Mouse (Mus musculus) 416B (cell line): ENCODE data around the gene Gpr132.

Source experiments
- DNase-seq: peaks from one replicate; pipeline ENCODE4 v3.0.0; 2011; ENCODE audit warnings: low read depth

The Gpr132 gene

DNA sequence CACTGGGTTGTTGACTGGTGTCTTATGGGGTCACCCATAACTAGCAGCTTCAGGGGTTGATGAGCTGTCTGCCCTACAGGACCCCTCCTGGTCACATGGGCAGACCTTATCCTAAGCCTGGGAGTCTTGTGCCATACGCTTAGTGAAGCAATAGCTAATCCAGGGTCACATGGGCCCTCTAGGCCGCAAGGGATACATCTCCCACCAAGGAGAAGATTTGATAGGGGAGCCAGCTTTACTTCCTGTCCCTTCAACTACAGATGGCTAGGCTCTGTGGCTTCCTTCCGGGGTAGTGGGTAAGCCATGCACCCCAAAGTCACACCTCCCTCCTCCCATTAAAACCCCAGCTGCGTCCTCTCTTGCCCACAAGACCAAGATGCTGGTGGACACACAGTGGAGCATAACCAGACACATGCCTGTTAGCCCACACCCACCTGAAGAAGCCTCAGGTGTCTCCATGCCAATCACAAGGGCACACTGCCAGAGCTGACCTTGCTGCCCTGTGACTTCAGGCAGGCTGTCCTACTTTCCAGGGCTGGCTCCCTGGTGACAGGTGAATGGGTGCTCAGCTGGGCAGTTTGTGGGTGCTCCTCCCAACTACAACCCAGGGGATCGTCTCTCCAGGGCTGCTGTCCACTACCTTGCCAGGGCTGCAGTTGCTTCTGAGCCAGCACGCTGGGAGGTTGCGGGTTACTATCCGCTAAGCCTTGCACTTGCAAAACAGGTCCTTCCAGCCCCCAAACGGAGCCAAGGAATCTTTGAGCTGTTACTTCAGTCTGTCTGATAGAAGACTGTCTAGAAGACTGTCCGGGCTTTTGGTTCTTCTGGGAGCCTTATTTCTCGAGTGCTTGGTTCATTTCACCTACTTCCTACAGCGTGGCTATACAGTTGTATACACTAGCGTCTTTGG lies at the start of gene Gpr132:
Gene Gpr132 (minus strand): TSS at position 51 of the 910 bp plus-strand sequence.
- DNase-seq = peak; percentile 75

DNA sequence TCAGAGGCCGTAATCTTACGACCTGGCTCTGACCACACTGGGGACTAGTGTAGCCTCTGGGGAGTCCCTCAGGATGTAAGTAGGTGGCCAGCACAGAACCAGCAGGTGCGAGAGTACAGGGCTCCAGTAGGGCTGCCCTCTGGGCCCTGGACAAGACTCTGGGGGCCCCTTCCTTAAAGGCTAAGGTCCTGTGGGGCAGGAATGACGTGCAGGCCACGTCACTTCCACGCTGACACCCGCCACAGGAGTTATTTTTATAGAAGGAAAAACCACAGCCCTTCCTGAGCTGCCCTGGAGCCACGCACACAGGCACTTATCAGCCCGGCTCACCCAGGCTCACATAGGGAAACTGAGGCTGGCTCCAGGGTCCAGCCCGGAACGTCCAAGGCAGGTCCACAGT lies 49.5 kb upstream of the Gpr132 start:
- DNase-seq = peak; percentile 89

DNA sequence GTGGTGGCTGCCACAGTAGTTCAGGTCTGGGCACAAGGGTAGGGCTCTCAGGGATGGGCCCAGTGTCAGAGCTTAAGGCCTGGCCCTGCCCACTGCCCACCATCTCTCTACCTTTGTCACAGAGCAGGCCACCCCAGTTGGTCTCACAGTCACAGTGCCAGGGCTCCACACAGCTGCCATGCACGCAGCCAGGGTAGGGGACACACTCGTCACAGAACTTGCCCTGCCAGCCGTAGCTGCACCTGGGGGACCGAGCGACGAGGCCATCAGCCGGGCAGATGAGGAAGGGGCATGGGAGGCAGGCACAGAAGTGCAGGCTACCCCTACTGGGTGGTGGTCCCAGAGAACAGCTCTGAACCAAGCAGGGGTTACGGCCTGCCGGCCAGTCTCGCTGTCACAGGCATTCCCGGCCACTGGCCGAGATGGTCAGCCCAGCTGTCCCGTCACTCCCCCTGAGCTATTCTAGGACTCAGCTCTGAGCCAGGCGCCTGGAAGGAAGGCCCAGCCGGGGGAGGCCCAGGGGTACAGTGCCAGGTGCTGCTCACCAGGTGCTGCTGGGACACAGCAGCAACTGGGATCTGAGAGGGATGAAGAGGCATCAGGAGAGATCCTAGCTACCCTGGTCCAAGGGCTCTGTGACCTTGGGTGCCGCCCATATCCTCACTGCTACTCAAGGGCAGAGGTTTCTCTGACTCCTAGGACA lies 48.8 kb upstream of the Gpr132 start:
- DNase-seq = no peak

DNA sequence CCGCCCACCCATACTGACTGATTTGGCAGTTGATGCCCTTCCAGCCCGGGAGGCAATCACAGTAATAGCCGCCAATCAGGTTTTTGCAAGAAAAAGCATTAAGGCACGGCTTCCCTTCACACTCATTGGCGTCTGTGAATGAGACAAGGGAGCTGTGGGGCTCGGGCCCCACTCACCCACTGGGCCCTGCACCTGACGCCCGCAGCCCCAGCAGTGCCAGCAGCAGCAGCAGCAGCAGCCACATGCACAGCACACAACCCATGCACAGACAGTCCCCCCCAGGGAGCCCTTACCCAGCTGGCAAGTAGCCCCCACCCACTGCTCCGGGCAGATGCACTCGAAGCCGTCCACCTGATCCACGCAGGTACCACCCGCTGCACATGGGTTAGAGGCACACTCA lies 47.6 kb upstream of the Gpr132 start:
- no peak for DNase-seq

DNA sequence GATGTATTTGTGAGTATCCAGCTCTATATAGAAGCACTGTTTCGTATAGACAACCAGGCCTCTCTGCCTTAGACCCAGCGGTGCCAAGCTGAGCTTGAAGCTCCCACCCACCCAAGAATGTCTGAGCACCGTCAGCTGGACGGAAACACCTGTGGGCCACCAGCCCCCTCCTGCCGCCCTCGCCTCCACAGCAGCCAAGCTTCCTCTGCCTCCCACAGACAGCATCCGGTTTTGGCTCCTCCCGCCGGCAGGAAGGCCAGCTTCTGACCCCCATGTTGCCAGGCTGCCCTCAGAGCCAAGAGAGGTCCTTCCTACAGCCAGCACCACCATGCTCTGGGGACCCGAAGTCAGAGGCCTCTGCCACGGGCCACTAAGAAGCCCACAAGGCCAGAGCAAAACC lies 46.5 kb upstream of the Gpr132 start:
- no peak for DNase-seq

DNA sequence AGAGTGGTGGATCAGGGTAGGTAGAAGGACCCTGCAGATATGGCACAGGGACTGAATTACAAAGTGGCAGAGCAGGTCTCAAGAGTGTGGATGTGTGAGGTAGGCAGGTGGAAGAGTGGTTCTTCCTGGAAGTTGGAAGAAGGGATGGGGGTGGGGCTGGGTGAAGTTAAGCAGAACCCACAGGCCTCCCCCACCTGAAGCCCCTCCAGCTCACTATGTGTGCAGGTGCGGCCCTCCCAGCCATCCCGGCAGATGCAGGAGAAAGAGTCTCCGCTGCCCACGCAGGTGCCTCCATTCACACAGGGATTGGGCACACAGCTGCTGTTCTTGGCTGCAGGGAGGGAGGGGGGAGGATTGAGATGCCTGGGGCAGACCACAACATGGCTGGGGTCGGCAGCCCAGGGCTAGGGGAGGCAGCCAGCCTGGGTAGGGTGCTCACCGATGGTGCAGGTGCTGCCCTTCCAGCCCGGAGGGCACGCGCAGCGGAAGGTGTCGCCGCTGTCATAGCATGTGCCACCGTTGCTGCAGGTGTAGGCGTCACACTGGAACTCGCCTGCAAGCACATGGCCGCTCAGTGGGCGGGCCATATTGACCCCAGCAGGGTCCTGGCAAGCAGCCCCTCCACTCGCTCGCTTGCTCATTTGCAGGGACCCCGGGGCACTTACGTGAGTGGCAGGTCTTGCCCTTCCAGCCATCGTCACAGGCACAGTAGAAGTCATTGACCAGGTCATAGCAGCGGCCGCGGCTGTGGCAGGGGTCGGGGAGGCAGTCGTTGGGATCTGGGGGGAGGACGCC lies 45.1 kb upstream of the Gpr132 start:
- DNase-seq = no peak

DNA sequence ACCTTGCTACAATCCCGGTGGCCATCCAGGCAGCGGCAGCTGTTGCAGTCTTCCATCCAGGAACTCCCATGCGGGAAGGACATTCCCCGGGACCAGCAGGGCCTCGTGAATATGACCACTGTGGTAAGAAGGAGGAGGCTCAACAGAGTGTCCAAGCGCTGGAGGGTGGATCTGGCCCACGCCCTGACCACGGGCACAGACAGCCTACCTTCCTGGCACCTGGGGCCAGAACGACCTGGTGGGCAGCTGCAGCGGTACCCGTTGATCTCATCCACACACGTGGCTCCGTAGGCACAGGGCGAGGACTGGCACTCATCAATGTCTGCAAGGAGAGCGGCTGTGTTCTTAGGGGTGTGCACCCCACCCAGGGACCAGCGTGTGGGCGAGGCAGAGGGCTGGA lies 43.7 kb upstream of the Gpr132 start:
- no peak for DNase-seq

DNA sequence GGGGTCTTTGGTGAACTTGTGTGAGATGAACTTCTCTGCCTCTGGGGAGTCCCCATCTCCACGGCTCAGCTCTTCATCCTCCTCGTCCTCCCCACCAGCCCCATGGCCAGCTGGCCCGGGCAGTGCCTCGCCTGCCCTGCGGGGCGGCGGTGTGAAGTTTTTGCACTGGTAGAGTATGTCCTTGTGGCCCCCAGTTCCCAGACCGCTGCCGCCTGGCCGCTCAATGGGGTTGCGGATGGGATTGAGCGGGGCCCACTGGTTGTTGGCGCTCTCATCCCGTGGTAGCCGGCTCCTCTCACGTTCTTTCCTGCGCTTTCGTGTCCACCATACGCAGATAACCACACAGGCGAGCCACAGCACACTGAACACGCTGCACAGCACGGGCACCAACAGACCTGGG lies 41.0 kb upstream of the Gpr132 start:
- no peak for DNase-seq

DNA sequence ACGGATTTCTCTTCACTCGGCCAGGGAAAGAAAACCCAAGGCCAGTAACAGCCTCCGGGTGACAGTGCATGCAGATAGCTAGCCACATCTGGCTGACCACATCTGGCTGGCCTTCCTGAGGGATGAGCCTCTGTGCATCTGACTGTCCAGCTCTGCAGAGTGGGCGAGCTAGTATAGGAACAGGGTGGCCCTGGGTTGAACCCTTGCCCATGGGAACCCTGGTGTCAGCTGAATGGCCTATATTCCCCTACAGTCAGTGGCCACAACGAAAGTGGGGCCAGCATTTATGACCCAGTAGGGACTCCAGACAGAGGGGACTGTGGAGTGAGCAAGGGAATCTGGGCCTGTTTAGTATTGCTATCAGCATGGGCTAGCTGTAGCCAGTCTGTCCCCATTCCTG lies 37.0 kb upstream of the Gpr132 start:
- no peak for DNase-seq

DNA sequence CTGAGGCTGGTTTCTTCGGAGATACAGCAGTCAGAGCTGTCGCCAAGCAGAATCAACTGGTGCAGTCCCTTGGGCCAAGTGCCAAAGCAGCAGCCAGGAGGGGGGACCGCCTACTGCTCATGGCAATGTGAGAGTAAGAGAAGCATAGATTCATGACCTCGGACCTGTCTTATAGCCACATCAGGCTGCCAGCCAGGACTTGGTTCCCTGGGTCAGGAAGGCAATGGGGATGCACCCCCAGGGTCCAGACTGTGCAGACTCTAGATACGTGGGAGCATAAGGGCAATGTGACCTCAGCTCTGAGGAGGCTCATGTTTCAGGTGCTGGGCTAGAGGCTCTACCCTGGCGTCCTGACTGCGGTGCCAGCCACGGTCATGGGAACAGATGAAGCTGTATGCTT lies 35.9 kb upstream of the Gpr132 start:
- DNase-seq = no peak

DNA sequence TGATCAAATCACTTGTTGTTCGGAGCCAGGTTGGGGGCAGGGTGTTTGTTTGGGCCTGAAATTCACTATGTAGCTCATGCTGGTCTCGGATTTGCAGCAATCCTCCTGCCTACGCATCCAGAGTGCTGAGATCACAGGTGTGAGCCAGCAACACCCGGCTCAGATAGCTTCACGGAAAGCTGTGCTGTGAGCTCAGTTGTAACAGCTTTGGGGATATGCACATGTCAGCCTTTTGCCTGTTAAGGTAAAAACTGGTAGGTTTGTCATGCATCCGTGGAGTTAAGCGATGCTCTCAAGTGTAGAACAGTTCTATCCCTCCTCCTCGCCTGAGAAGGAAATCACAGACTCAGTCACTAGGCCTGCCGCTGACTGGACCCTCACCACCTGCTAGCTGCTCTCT lies 32.6 kb upstream of the Gpr132 start:
- DNase-seq = no peak

DNA sequence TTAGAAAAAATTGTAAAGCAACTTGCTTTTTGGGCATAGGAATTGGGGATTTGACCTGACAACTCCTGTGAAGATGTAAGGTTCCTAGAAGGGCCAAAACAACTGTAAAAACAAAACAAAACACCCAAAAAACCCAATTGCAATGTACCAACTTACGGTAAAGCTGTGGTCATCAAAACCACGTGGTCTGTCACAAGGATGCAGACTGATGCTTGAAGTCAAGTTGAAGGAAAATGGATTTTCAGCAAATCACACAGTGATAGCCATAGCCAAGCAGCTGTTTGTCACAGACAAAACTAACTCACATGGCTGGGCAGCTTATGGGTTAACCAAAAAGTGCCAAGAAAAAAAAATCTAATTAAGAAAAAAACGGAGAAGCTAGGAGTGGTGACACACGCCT lies 30.9 kb upstream of the Gpr132 start:
- peak; percentile 35 for DNase-seq

DNA sequence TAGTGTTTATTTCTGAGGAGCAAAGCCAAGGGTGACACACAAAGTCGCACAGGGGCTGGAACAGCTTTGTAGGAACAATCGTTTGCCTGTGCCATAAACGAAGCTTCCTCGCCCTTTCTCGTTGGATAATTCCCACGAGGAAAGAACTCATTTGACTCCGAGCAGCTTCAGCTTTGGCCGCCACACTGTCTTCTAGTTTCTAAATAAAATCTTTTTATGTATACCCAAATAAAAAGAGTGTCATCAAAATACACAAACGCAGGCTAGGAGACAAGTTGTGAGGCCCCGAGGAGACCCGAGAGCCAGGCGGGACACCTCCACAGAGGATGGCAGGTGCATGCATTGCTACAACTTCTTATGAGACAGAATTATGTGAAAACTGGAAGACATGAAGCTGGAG lies 30.3 kb upstream of the Gpr132 start:
- DNase-seq = no peak

DNA sequence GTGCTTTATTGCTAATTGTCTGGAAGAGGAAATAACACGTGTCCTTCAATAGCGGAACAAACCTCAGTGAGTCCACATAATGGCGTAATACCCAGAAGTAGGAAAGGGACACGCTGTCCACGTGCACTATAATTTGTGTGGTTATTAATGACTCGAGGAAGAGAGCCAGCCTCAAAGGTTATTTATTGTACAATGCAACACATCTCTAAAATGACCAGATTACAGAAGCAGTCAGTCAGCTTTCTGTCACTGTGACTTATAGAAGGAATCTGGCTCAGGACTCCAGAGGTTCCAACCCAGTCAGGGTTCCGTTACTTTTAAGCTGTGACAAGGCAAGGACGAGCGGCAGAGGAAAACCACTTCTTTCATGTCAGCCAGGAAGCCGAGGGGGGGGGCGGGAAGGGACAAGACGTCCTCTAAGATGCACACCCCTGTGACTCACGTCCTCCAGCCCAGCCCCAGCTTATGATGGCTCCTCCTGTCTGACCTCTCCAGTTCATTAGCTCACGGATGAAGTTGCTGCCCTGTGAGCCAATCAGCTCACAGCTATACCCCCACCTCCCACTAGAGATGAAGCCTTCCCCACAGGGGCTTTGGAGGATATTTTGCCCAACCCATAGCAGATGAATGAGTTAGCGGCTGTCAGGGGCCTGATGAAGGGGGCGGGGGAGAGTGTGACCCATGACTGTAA lies 29.6 kb upstream of the Gpr132 start:
- DNase-seq = peak; percentile 97

DNA sequence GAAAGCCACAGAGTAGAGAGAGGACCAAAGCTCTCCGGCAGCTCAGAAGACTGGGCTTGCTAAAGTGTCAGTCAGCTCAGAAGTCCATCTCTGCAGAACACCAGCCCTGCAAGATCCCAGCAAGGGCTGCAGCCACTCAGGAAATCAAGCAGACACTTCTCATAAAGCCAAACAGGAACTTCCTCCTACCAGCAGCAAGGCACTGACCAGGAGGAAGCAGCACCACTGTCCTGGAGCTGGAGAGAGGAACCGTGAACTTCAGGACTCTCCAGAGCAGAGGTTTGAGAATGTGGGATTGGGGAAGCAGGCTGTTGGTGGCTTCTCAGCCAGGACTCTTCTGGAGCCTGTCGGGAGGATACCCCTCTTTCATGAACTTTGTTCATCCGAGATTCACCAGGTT lies 26.9 kb upstream of the Gpr132 start:
- DNase-seq = peak; percentile 68

DNA sequence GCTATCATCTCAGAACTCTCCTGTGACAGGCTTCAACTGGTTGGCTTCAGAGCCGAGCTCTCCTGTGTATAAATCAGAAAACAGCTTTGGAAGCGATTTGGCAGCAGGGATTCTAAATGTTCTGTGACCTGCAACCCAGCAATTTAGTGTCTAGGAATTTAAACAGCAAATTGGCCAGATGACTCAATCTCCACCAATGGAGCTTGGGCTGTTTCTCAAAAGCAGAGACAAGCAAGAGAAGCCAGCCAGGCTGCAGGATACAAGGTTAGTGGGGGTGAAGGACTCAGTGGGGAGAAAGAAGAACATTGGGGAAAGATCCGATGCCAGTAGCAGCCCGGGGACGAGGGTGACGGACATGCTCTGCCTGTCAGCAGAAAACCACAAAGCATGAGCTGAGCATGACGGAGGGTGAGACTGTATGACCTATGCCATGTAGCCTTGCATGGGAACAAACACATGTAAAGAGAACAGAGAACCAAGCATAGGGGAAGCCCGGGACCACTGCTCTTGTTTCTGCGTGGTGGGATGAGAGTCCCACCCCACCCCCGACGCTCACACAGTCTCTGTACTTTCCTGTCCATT lies 26.4 kb upstream of the Gpr132 start:
- DNase-seq = peak; percentile 42

DNA sequence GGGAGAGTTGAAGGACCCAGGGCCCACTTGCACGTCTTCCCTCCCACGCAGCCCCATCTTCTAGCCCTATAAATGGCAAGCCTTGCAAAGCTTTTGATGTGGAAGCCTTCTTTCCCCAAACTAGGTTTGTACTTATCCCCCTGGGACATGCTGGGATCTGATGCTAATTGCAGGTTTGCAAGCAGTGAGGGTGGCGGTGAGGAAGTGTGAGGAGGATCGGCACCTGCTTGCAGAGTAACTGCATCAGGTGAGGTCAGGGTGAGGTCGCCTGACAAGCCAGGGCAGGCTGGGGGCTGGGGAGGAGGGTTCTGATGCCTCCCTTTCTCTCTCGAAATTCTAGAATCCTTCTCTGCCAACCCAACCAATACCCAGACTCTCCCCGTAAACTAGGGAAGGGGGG lies 17.4 kb upstream of the Gpr132 start:
- DNase-seq = no peak

DNA sequence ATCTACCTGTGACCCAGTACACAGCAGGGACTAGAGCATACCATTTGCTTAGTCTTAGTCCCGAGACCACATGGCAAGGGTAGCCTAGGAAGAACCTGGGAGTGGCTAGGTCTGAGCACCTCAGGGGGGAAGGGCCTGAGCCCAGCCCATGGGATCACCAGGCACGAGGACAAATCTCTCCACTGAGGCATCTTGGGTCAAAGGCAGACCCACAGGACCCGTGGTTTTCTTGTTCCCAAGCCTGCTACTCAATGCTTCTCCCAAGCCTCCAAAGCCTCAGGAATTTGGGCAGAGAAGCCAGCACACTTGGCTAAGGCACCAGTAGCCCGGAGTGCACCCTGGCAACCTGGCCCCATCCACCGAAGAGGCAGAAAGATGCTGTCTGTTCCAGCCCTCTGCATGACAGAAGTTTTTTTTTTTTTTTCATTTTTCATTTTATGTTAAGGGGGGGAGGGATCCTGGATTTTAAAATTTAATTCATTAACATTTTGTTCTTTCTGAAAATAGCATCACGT lies 13.3 kb upstream of the Gpr132 start:
- no peak for DNase-seq

DNA sequence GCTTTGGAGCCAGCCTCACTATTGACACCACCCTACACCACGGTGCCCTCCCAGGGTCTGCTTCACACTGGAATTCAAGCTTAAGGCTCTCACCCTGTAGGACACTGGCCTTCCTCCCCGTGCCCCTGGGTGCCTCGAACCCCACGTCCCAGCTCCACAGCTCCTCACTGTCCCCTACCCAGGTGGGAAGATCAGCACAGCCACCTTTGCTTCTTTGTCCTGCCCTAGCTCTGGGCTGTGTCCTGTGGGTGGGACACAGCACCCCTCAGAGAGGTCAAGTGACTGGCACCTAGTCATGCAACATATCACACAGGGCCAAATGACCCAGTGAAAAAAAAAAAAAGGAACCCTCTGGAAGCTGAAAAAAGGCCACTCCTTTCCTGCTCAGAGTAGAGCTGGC lies 12.6 kb upstream of the Gpr132 start:
- no peak for DNase-seq

DNA sequence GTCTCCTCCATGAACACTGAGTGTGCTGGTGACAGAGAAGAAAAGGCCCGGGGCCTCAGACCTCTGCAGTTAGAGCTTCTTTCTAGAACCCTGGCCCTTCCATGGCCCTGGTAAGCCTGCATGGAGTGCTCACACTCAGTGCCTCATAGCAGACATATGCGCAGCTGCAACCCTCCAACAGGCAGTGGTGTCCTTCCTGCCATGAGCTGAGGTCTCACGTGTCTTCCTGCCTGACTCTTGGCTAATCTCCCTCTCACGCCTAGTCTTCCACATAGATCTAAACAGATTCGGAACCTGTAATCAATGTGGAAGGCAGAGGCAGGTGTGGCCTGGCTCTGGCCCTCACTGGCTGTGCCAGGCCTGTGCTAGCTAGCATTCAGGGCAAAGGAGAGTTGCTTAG lies 11.7 kb upstream of the Gpr132 start:
- peak; percentile 44 for DNase-seq

DNA sequence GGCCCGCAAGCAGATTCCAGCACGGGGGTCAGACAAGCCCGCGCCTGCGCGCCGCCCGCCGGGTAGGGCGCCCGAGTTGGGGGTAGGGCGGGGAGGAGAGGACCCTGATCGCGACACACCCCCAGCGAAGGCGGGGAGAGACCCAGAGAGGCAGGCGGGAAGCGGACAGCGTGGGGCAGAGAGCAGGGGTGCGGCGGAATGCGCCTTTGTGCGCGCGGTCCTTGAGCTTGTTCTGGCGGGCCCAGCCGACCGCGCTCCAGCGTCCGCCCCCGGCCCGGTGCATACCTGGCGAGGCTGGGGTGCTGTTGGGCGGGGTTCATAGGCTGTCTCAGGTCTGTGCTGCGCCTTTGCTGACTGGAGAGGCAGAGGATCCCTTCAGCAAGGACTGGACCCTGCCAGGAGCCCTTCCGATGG lies 9.6 kb upstream of the Gpr132 start:
- DNase-seq = no peak
